Mouse (Mus musculus) neural tube, embryonic 11.5 days (tissue): ENCODE results near the gene Nip7. TPM values are rescaled to one million over a fixed set of nuclear protein-coding genes. Genes with fewer than 3 reads are reported as not detected.
A peak's percentile ranks its signal among the peaks of the same experiment; 100 is the strongest.

Experiments used
- ATAC-seq: fragments of 200-750 bp; cut with Nextera tagmentation; 2 replicates; pipeline ENCODE4 v1.8.0; 2017; ENCODE audit warnings: moderate number of reproducible peaks, mild to moderate bottlenecking, moderate TSS enrichment, moderate library complexity; ENCODE audit not compliant: insufficient read depth, low FRiP score, low TSS enrichment
- DNase-seq: peaks from one replicate; pipeline ENCODE4 v3.0.0-alpha.2; 2015; ENCODE audit warnings: low spot score
- H3K27ac ChIP-seq: fragments of 300-500 bp; sonication (generic); 2 replicates; pipeline ENCODE4 v1.5.1; 2014; ENCODE audit warnings: low read depth, mild to moderate bottlenecking, low read length
- H3K27me3 ChIP-seq: fragments of 300-500 bp; sonication (generic); 2 replicates; pipeline ENCODE4 v1.6.1; 2014; ENCODE audit warnings: mild to moderate bottlenecking, low read length, mixed read lengths; ENCODE audit not compliant: control insufficient read depth, insufficient read depth
- H3K36me3 ChIP-seq: fragments of 300-500 bp; sonication (generic); 2 replicates; pipeline ENCODE4 v1.6.1; 2014; ENCODE audit warnings: mild to moderate bottlenecking, low read length, moderate library complexity, mixed read lengths; ENCODE audit not compliant: control insufficient read depth, insufficient read depth
- H3K4me1 ChIP-seq: fragments of 300-500 bp; sonication (generic); 2 replicates; pipeline ENCODE4 v1.6.1; 2014; ENCODE audit warnings: low read length, mixed read lengths; ENCODE audit not compliant: control insufficient read depth, insufficient read depth
- H3K4me2 ChIP-seq: fragments of 300-500 bp; sonication (generic); 2 replicates; pipeline ENCODE4 v1.6.1; 2014; ENCODE audit warnings: low read depth, mild to moderate bottlenecking, moderate library complexity
- H3K4me3 ChIP-seq: fragments of 300-500 bp; sonication (generic); 2 replicates; pipeline ENCODE4 v1.5.1; 2014; ENCODE audit warnings: low read depth, low read length
- H3K9ac ChIP-seq: fragments of 300-500 bp; sonication (generic); 2 replicates; pipeline ENCODE4 v1.6.1; 2014; ENCODE audit warnings: mild to moderate bottlenecking, low read length
- H3K9me3 ChIP-seq: fragments of 300-500 bp; sonication (generic); 2 replicates; pipeline ENCODE4 v1.6.1; 2016; ENCODE audit warnings: low read length; ENCODE audit not compliant: control insufficient read depth
- WGBS: fragments of 180-500 bp; shearing (Covaris S2); extraction: QIAGEN DNeasy Blood & Tissue Kit; methylation state at CpG from one replicate; pipeline ENCODE4 v1.1.7; 2014; 5-methylcytosine and 5-hydroxymethylcytosine counted together
- polyA plus RNA-seq: library from polyadenylated mRNA; unstranded; fragments of >200 nt; fragmentation: Nextera tagmentation; extraction: Ambion mirVana; gene quantifications from 2 replicates; pipeline ENCODE4 v1.2.1, GENCODE M21; 2014

Nip7 gene
- polyA plus RNA-seq = 86.1 and 88.8 TPM in 2 replicates

GRCm38 (mm10) chr8:107056076-107056972, at the start of gene Nip7, which contains the start of gene Cog8:
Gene Nip7, plus strand, starts transcription at chr8:107056877.
Gene Cog8, minus strand, starts transcription at chr8:107056689.
- peaks cover 7% of the 10 kb centered on the region; the same call in 1 of the 2 replicates for H3K4me1 ChIP-seq
- peak within 1 kb of the TSS; percentile 96 for H3K4me3 ChIP-seq
- H3K4me2 ChIP-seq = peak within 1 kb of the TSS; percentile 93
- DNase-seq (peak; percentile 97), ATAC-seq (peak; percentile 91)
- H3K27ac ChIP-seq = no peak within 1 kb of the TSS
- WGBS = under 1% methylated on average over 84 of the region's 88 CpGs
- H3K27me3 ChIP-seq = no peaks in the 10 kb centered on the region
- peaks cover 19% of the 10 kb centered on the region for H3K36me3 ChIP-seq
- no peaks in the 10 kb centered on the region for H3K9me3 ChIP-seq
- peak within 1 kb of the TSS; percentile 78 for H3K9ac ChIP-seq

GRCm38 (mm10) chr8:107007795-107008194, 48.9 kb upstream of the Nip7 start:
- no peaks in the 10 kb centered on the region for H3K36me3 ChIP-seq
- H3K27ac ChIP-seq = no peak overlapping the region
- H3K27me3 ChIP-seq = no peaks in the 10 kb centered on the region
- 95% methylated on average over 3 of the region's 3 CpGs for WGBS
- H3K4me2 ChIP-seq = no peak overlapping the region
- no peak overlapping the region for H3K9ac ChIP-seq
- H3K4me1 ChIP-seq = no peaks in the 10 kb centered on the region
- no peak overlapping the region for H3K4me3 ChIP-seq
- no peaks in the 10 kb centered on the region for H3K9me3 ChIP-seq
- DNase-seq (no peak), ATAC-seq (no peak)

GRCm38 (mm10) chr8:107012666-107013065, 44.0 kb upstream of the Nip7 start:
- H3K4me2 ChIP-seq = no peak overlapping the region
- H3K36me3 ChIP-seq = no peaks in the 10 kb centered on the region
- DNase-seq (no peak), ATAC-seq (no peak)
- no peak overlapping the region for H3K27ac ChIP-seq
- no peak overlapping the region for H3K9ac ChIP-seq
- WGBS = 86% methylated on average over 2 of the region's 2 CpGs
- no peaks in the 10 kb centered on the region for H3K4me1 ChIP-seq
- H3K4me3 ChIP-seq = no peak overlapping the region
- H3K9me3 ChIP-seq = no peaks in the 10 kb centered on the region
- no peaks in the 10 kb centered on the region for H3K27me3 ChIP-seq

- Histone ChIP-seq H3K27me3 (no peaks in the 10 kb centered on the region), H3K4me1 (no peaks in the 10 kb centered on the region), H3K9me3 (no peaks in the 10 kb centered on the region), H3K27ac (no peak overlapping the region), H3K9ac (no peak overlapping the region), H3K4me2 (no peak overlapping the region), H3K4me3 (no peak overlapping the region), H3K36me3 (no peaks in the 10 kb centered on the region)
- ATAC-seq = no peak
- DNase-seq = no peak
- WGBS = 100% methylated on average over 1 of the region's 1 CpGs
Observed at GRCm38 (mm10) chr8:107014915-107015314, 41.8 kb upstream of the Nip7 start.

- H3K9ac ChIP-seq = no peak overlapping the region
- H3K9me3 ChIP-seq = no peaks in the 10 kb centered on the region
- DNase-seq (no peak), ATAC-seq (no peak)
- H3K4me2 ChIP-seq = no peak overlapping the region
- no peaks in the 10 kb centered on the region for H3K4me1 ChIP-seq
- H3K27me3 ChIP-seq = no peaks in the 10 kb centered on the region
- H3K4me3 ChIP-seq = no peak overlapping the region
- WGBS = 89% methylated on average over 8 of the region's 8 CpGs
- H3K36me3 ChIP-seq = no peaks in the 10 kb centered on the region
- H3K27ac ChIP-seq = no peak overlapping the region
Observed at GRCm38 (mm10) chr8:107023479-107023878, 33.2 kb upstream of the Nip7 start.

GRCm38 (mm10) chr8:107029310-107029709, 27.4 kb upstream of the Nip7 start:
- no peak overlapping the region for H3K4me2 ChIP-seq
- DNase-seq (no peak), ATAC-seq (no peak)
- no peak overlapping the region for H3K9ac ChIP-seq
- H3K9me3 ChIP-seq = no peaks in the 10 kb centered on the region
- H3K27me3 ChIP-seq = no peaks in the 10 kb centered on the region
- H3K4me3 ChIP-seq = no peak overlapping the region
- no peaks in the 10 kb centered on the region for H3K36me3 ChIP-seq
- H3K4me1 ChIP-seq = peaks cover 8% of the 10 kb centered on the region
- WGBS = 85% methylated on average over 3 of the region's 3 CpGs
- no peak overlapping the region for H3K27ac ChIP-seq

GRCm38 (mm10) chr8:107030058-107030457, 26.6 kb upstream of the Nip7 start:
- Histone ChIP-seq H3K27me3 (no peaks in the 10 kb centered on the region), H3K4me3 (no peak overlapping the region), H3K4me1 (peaks cover 8% of the 10 kb centered on the region), H3K9me3 (no peaks in the 10 kb centered on the region), H3K27ac (no peak overlapping the region), H3K36me3 (no peaks in the 10 kb centered on the region), H3K9ac (no peak overlapping the region), H3K4me2 (no peak overlapping the region)
- ATAC-seq (no peak), DNase-seq (no peak)
- 82% methylated on average over 5 of the region's 5 CpGs for WGBS

GRCm38 (mm10) chr8:107030650-107031576, 25.8 kb upstream of the Nip7 start, which contains the start of gene Vps4a:
Gene Vps4a, plus strand, starts transcription at chr8:107031222.
- peak within 1 kb of the TSS; percentile 94 for H3K4me3 ChIP-seq
- 4% methylated on average over 63 of the region's 66 CpGs for WGBS
- peak within 1 kb of the TSS; percentile 78 for H3K4me2 ChIP-seq
- H3K27ac ChIP-seq = peak within 1 kb of the TSS; percentile 53
- no peaks in the 10 kb centered on the region for H3K9me3 ChIP-seq
- peak within 1 kb of the TSS; percentile 94 for H3K9ac ChIP-seq
- no peaks in the 10 kb centered on the region for H3K36me3 ChIP-seq
- no peaks in the 10 kb centered on the region for H3K27me3 ChIP-seq
- peaks cover 8% of the 10 kb centered on the region for H3K4me1 ChIP-seq
- peak; percentile 97 for ATAC-seq
- peak; percentile 96 for DNase-seq
